Mouse (Mus musculus): Measurements from ENCODE around the gene Htr6. TPM values are rescaled to one million over a fixed set of nuclear protein-coding genes. Genes with fewer than 3 reads are reported as not detected.

Gene Htr6
- polyA plus RNA-seq, 1 experiment from 2014 or later = 0.11 TPM

DNA sequence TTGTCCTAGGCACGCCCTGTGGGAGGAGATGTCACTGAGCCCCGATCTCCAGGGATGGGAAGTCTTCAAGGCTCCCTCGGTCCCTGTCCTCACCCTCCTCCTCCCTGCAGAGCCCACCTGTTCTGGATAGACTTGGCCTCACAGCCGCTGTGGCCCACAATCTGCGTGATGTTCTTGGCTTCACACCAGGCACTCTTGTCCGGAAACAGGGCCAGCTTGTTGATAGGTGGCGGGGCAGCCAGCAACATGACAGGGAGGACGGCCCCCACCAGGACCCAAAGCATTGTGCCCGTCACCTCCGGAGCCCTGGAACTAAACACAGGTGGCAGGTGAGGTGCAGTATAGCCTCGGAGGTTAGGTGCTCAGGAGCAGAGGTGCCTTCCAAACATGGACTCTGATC, 10.0 kb upstream of the Htr6 start:
- DNase-seq (ENCODE audit: low spot score) = no peak
- Histone ChIP-seq H3K4me2 (ENCODE audit: low read depth, severe bottlenecking) (no peak overlapping the region), H3K36me3 (ENCODE audit: control insufficient read depth, insufficient read depth, low read length) (no peaks in the 10 kb centered on the region; the same call in 1 of the 2 replicates), H3K9ac (ENCODE audit: low read length) (no peak overlapping the region), H3K27me3 (ENCODE audit: control insufficient read depth, insufficient read depth, low read length) (0 out of 2 replicates have a peak, but pooled peaks cover 3% of the 10 kb centered on the region), H3K4me1 (ENCODE audit: control insufficient read depth, insufficient read depth, low read length) (peaks cover 5% of the 10 kb centered on the region), H3K9me3 (ENCODE audit: control insufficient read depth, low read length) (no peaks in the 10 kb centered on the region), H3K4me3 (ENCODE audit: low read depth, low read length) (no peak overlapping the region), H3K27ac (replicated peaks; ENCODE audit: low read depth, low read length) (no peak overlapping the region)
- ATAC-seq (ENCODE audit: insufficient number of reproducible peaks, low FRiP score, low TSS enrichment, low read depth) = no peak
- WGBS = 71% methylated on average over 11 of the region's 11 CpGs

DNA sequence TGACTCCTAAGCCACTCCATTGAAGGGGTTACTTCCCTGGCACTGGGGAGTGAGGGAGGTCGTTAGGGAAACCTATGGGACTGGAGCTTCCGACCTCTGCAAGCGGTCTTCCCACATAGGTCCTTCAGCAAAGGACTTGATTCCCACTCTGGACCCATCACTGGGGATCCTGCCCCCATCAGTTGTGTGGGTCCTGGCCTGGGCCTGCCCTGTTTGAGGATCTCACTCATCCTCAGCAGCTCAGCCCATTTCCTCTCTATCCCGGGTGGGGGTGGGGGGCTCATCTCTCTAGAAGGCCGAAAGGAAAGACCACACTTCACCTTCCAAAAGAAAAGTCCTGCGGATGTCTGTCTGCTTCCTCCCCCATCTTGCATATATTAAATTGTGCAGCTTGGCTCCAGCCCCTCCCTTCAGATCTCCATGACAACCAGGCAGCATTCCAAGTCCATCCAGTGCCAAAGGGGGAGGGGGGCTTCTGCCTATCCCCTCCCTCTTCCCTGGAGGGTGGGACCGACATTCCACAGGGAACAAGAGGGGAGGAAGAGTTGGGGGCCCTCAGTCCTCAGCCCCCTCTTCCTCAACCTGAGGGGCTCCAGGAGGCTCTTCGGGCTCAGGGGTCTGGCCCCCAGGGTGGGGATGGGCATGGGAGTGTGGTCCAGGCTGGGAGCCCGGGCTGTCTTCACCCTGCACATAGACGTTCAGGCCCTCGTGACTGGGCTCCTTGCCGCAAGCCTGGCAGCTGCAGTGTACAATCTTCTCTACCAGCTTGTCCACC, 7.6 kb upstream of the Htr6 start:
- Histone ChIP-seq H3K27ac (replicated peaks; ENCODE audit: low read depth, low read length) (no peak overlapping the region), H3K36me3 (ENCODE audit: control insufficient read depth, insufficient read depth, low read length) (no peaks in the 10 kb centered on the region; the same call in 1 of the 2 replicates), H3K4me1 (ENCODE audit: control insufficient read depth, insufficient read depth, low read length) (peaks cover 6% of the 10 kb centered on the region), H3K9me3 (ENCODE audit: control insufficient read depth, low read length) (no peaks in the 10 kb centered on the region), H3K27me3 (ENCODE audit: control insufficient read depth, insufficient read depth, low read length) (0 out of 2 replicates have a peak, but pooled peaks cover 3% of the 10 kb centered on the region), H3K4me3 (ENCODE audit: low read depth, low read length) (no peak overlapping the region), H3K9ac (ENCODE audit: low read length) (no peak overlapping the region), H3K4me2 (ENCODE audit: low read depth, severe bottlenecking) (no peak overlapping the region; the same call in 1 of the 2 replicates)
- peak; percentile 32 for DNase-seq (ENCODE audit: low spot score)
- 54% methylated on average over 12 of the region's 12 CpGs for WGBS
- ATAC-seq (ENCODE audit: insufficient number of reproducible peaks, low FRiP score, low TSS enrichment, low read depth) = no peak

DNA sequence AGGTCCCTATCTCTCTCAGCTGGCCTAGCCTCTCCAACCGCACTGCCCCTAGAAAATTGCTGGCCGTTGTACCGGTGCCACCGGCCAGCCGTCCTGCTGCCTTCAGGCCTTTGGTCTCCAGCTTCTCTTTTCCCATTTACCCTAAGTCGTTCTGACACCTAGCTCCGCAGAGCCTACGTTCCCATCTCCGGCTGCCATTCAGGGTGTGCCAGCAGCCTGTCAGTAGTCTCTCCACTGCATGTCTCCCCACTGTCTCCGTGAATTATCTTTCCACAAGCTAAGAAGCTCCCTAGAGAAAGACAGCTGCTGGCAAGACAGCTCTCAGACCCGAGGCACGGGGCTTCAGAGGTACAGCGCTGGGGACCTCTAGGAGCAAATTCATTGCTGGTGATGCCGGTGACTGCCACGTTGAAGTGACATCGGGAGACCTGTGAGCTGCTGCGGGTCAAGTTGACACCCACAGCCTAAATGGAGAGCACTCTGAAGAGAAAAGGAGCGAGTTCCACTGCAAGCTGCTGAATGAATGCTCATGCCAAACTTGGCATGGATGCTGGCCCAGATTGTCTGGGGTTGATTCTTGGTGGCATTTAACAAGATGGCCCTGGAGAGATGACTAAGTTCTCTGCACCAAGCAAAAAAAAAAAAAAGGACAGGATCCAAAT, 6.0 kb upstream of the Htr6 start:
- 77% methylated on average over 18 of the region's 18 CpGs for WGBS
- Histone ChIP-seq H3K27ac (replicated peaks; ENCODE audit: low read depth, low read length) (no peak overlapping the region), H3K4me3 (ENCODE audit: low read depth, low read length) (no peak overlapping the region), H3K27me3 (ENCODE audit: control insufficient read depth, insufficient read depth, low read length) (peaks cover 13% of the 10 kb centered on the region), H3K9ac (ENCODE audit: low read length) (no peak overlapping the region), H3K36me3 (ENCODE audit: control insufficient read depth, insufficient read depth, low read length) (no peaks in the 10 kb centered on the region; the same call in 1 of the 2 replicates), H3K4me2 (ENCODE audit: low read depth, severe bottlenecking) (no peak overlapping the region), H3K9me3 (ENCODE audit: control insufficient read depth, low read length) (no peaks in the 10 kb centered on the region), H3K4me1 (ENCODE audit: control insufficient read depth, insufficient read depth, low read length) (peaks cover 6% of the 10 kb centered on the region)
- ATAC-seq (ENCODE audit: insufficient number of reproducible peaks, low FRiP score, low TSS enrichment, low read depth) (no peak), DNase-seq (ENCODE audit: low spot score) (no peak)

DNA sequence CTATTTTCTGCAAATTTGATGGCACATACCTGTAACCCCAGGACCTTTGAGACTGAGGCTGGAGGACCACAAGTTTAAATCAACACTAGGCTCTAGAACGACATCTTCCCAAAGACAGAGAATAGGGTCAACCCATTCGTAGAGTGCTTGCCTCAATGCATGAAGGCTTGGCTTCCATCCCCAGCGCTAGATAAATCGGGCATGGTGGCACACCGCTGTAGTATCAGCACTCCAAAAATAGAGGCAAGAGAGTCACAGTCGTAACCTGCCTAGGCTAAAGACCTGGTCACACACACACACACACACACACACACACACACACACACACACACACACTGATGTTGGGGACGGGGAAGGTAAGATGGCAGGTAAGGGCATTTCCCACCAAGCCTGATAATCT, 4.9 kb upstream of the Htr6 start:
- Histone ChIP-seq H3K27ac (replicated peaks; ENCODE audit: low read depth, low read length) (no peak overlapping the region), H3K4me3 (ENCODE audit: low read depth, low read length) (no peak overlapping the region), H3K36me3 (ENCODE audit: control insufficient read depth, insufficient read depth, low read length) (no peaks in the 10 kb centered on the region; the same call in 1 of the 2 replicates), H3K9me3 (ENCODE audit: control insufficient read depth, low read length) (no peaks in the 10 kb centered on the region), H3K4me2 (ENCODE audit: low read depth, severe bottlenecking) (no peak overlapping the region), H3K4me1 (ENCODE audit: control insufficient read depth, insufficient read depth, low read length) (peaks cover 8% of the 10 kb centered on the region), H3K9ac (ENCODE audit: low read length) (no peak overlapping the region), H3K27me3 (ENCODE audit: control insufficient read depth, insufficient read depth, low read length) (peaks cover 24% of the 10 kb centered on the region)
- WGBS = 92% methylated on average over 7 of the region's 7 CpGs
- DNase-seq (ENCODE audit: low spot score) = no peak
- ATAC-seq (ENCODE audit: insufficient number of reproducible peaks, low FRiP score, low TSS enrichment, low read depth) = no peak

DNA sequence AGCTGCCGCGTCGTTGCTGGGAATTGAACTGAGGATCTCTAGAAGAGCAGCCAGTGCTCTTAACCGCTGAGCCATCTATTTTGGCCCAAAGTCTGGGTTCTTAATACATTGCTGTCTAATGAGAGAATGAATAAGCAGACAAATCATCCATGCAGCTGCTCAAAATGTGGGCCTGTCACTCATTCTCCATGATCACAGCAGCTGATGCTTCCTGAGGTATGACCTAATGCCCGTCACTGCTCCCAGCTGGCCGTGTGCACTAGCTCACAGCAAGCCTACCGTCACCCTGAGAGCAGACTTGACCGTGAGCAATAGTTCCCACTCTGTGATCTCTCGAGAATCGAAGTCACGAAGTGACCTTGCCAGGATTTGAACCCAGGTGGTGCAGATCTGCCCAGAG, 4.1 kb upstream of the Htr6 start:
- ATAC-seq (ENCODE audit: insufficient number of reproducible peaks, low FRiP score, low TSS enrichment, low read depth) (no peak), DNase-seq (ENCODE audit: low spot score) (no peak)

DNA sequence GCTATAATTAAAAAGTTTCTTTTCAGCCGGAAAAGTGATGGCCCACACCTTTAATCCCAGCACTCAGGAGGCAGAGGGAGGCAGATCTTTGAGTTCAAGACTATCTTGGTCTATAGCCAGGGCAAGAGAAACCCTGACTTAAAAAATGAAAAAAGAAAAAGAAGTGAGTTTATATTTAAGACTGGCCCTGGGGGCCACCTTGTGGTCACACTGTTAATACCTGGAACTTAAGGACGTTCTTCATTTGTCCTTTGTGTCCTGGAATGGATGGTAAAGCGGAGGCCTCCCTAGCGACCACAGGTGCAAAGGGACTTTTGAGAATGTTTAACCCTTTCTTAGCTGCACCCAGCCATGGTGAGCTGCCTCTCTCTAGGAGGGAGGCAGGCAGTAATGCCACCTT, 3.4 kb upstream of the Htr6 start:
- H3K27ac ChIP-seq (replicated peaks; ENCODE audit: low read depth, low read length) = no peak overlapping the region
- H3K9me3 ChIP-seq (ENCODE audit: control insufficient read depth, low read length) = no peaks in the 10 kb centered on the region
- no peak overlapping the region for H3K9ac ChIP-seq (ENCODE audit: low read length)
- no peak overlapping the region for H3K4me3 ChIP-seq (ENCODE audit: low read depth, low read length)
- no peak overlapping the region for H3K4me2 ChIP-seq (ENCODE audit: low read depth, severe bottlenecking)
- peak; percentile 39 for DNase-seq (ENCODE audit: low spot score)
- H3K36me3 ChIP-seq (ENCODE audit: control insufficient read depth, insufficient read depth, low read length) = no peaks in the 10 kb centered on the region; the same call in 1 of the 2 replicates
- peaks cover 17% of the 10 kb centered on the region for H3K4me1 ChIP-seq (ENCODE audit: control insufficient read depth, insufficient read depth, low read length)
- H3K27me3 ChIP-seq (ENCODE audit: control insufficient read depth, insufficient read depth, low read length) = peaks cover 36% of the 10 kb centered on the region
- no peak for ATAC-seq (ENCODE audit: insufficient number of reproducible peaks, low FRiP score, low TSS enrichment, low read depth)
- WGBS = 15% methylated on average over 4 of the region's 4 CpGs

More for the DNA sequence above, 4.1 kb upstream of the Htr6 start:
- WGBS = 84% methylated on average over 11 of the region's 11 CpGs
- Histone ChIP-seq H3K9me3 (ENCODE audit: control insufficient read depth, low read length) (no peaks in the 10 kb centered on the region), H3K36me3 (ENCODE audit: control insufficient read depth, insufficient read depth, low read length) (no peaks in the 10 kb centered on the region; the same call in 1 of the 2 replicates), H3K9ac (ENCODE audit: low read length) (no peak overlapping the region), H3K4me2 (ENCODE audit: low read depth, severe bottlenecking) (no peak overlapping the region), H3K4me1 (ENCODE audit: control insufficient read depth, insufficient read depth, low read length) (peaks cover 16% of the 10 kb centered on the region), H3K4me3 (ENCODE audit: low read depth, low read length) (no peak overlapping the region), H3K27ac (replicated peaks; ENCODE audit: low read depth, low read length) (no peak overlapping the region), H3K27me3 (ENCODE audit: control insufficient read depth, insufficient read depth, low read length) (peaks cover 29% of the 10 kb centered on the region)

DNA sequence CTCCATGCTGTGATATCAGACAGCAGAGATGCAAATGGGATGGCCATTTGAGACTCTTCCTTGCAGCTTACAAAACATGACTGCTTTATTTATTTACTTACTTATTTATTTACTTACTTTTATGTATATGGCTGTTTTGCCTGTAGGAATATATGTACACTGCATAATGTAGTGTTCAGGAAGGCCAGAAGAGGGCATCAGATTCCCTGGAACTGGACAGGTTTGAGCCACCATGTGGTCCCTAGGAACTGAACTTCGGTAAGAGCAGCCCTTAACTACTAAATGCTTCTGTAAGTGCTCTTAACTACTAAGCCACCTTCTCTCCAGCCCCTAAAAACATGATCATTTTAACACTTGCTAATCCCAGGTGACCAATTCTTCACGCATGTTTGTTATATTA, 2.9 kb upstream of the Htr6 start:
- no peaks in the 10 kb centered on the region for H3K9me3 ChIP-seq (ENCODE audit: control insufficient read depth, low read length)
- ATAC-seq (ENCODE audit: insufficient number of reproducible peaks, low FRiP score, low TSS enrichment, low read depth) (no peak), DNase-seq (ENCODE audit: low spot score) (no peak)
- H3K4me1 ChIP-seq (ENCODE audit: control insufficient read depth, insufficient read depth, low read length) = peaks cover 15% of the 10 kb centered on the region
- no peak overlapping the region for H3K4me3 ChIP-seq (ENCODE audit: low read depth, low read length)
- no peak overlapping the region for H3K4me2 ChIP-seq (ENCODE audit: low read depth, severe bottlenecking)
- H3K9ac ChIP-seq (ENCODE audit: low read length) = no peak overlapping the region
- no peak overlapping the region for H3K27ac ChIP-seq (replicated peaks; ENCODE audit: low read depth, low read length)
- WGBS = 34% methylated on average over 2 of the region's 2 CpGs
- H3K27me3 ChIP-seq (ENCODE audit: control insufficient read depth, insufficient read depth, low read length) = peaks cover 40% of the 10 kb centered on the region
- H3K36me3 ChIP-seq (ENCODE audit: control insufficient read depth, insufficient read depth, low read length) = no peaks in the 10 kb centered on the region; the same call in 1 of the 2 replicates

DNA sequence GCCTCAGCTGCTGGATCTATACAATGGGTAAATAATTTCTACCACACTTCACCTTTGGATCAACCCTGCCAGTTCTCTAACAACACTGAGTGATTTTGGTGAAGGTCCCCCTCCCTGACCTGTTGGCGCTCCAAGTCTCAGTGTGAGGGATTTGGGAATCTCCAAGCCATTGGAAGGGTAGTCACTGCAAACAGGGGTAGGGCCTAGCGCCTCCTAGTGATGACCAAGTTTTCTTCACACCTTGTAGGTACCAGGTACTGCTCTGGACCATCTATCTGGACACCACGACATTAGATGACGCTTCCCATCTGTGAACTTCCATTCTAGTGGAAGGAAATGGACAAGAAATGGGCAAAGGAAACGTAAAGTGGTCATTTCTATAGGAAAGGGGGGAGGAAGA, 545 bp upstream of the Htr6 start:
- peak overlapping the region; percentile 95 for H3K4me2 ChIP-seq (ENCODE audit: low read depth, severe bottlenecking)
- DNase-seq (ENCODE audit: low spot score) (no peak), ATAC-seq (ENCODE audit: insufficient number of reproducible peaks, low FRiP score, low TSS enrichment, low read depth) (no peak)
- peaks cover 12% of the 10 kb centered on the region; the same call in 1 of the 2 replicates for H3K4me1 ChIP-seq (ENCODE audit: control insufficient read depth, insufficient read depth, low read length)
- no peak overlapping the region for H3K9ac ChIP-seq (ENCODE audit: low read length)
- no peaks in the 10 kb centered on the region for H3K36me3 ChIP-seq (ENCODE audit: control insufficient read depth, insufficient read depth, low read length)
- H3K27me3 ChIP-seq (ENCODE audit: control insufficient read depth, insufficient read depth, low read length) = peaks cover 48% of the 10 kb centered on the region
- no peak overlapping the region for H3K27ac ChIP-seq (replicated peaks; ENCODE audit: low read depth, low read length)
- 15% methylated on average over 5 of the region's 5 CpGs for WGBS
- H3K9me3 ChIP-seq (ENCODE audit: control insufficient read depth, low read length) = no peaks in the 10 kb centered on the region
- no peak overlapping the region; the same call in 1 of the 2 replicates for H3K4me3 ChIP-seq (ENCODE audit: low read depth, low read length)
